Mouse (Mus musculus): ENCODE measurements around the gene Inhbc.
"Not testable (repeated sequence)": the region's sequence is repeated elsewhere in the genome, so short reads cannot be mapped to it uniquely, and the experiment has no call there.

Inhbc gene

DNA sequence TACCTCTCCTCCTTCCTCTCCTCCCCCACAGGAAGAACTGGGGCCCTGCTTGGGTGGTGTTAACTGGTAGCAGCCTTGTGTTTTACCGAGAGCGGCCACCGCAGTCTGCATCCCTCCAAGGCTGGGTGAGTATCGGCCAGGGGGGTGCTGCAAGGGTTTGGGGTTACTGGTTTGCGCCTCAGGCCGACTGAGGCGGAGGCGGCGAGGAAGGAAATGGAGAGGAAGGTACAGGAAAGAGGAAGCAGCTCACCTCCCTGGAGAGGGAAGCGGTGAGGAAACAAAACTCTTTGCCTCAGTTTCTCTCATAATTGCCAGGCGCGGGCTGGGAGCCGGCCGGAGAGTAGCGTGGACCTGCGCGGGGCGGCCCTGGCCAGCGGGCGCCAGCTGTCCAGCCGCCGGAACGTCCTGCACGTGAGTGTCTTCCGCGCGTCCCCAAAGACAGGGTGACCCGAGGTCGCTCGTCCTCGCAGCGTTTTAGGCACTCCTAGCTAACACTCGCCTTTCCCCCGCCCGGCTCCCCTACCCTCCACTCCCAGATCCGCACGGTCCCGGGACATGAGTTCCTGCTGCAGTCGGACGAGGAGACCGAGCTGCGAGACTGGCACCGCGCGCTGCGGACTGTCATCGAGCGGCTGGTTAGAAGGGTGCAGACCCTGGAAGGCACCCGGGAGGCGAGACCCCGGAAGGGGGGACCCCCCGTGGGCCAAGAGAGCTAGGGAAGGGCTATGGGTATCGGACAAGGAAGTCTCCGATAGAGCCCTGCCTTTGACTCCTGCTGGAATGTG, 44.0 kb downstream of the Inhbc start:
- DNase-seq (ENCODE audit: extremely low spot score) = peak; percentile 52

DNA sequence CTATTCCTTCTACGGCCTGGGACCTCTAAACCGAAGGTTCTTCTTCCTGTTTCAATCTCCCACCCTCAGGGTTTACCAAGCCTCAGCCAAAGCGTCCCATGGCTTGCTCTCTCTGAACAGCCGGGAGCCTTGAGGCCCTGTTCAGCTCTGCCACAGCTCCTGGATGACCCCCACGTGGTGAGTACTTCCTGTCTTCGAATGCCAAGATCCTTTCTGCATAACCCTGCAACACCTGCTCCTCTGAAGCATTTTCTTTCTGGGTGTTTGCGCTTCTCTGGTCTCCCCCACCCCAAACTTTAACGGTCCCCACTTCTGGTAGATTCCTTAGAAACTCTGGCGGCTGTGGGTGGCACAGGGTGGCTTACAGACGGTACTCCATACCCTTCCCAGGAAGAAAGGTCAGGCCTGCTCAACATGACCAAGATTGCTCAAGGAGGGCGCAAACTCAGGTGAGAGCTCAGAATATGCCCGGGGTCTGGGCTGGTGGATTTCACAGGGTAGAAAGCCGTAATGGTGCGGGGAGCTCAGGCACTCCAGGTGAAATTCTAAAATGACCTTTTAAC, 44.7 kb downstream of the Inhbc start:
- no peak for DNase-seq (ENCODE audit: extremely low spot score)

DNA sequence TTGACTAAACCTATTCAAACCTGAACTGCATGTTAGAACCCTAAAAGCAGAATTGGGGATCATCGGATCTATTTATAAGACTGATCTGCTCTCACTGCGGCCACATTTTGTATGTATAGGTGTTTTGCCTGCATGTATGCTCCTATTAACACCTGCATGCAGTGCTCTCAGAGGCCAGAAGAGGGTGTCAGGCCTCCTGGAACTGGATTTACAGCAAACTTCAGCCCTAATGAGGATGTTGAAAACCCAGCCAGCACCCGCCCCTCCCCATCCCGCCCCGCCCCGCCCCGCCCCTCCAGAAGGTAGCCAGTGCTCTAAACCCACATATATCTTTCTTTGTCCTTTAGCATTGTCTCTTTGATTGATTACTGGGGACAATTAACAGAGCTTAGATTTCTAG, 45.7 kb downstream of the Inhbc start:
- DNase-seq (ENCODE audit: extremely low spot score) = peak; percentile 67

DNA sequence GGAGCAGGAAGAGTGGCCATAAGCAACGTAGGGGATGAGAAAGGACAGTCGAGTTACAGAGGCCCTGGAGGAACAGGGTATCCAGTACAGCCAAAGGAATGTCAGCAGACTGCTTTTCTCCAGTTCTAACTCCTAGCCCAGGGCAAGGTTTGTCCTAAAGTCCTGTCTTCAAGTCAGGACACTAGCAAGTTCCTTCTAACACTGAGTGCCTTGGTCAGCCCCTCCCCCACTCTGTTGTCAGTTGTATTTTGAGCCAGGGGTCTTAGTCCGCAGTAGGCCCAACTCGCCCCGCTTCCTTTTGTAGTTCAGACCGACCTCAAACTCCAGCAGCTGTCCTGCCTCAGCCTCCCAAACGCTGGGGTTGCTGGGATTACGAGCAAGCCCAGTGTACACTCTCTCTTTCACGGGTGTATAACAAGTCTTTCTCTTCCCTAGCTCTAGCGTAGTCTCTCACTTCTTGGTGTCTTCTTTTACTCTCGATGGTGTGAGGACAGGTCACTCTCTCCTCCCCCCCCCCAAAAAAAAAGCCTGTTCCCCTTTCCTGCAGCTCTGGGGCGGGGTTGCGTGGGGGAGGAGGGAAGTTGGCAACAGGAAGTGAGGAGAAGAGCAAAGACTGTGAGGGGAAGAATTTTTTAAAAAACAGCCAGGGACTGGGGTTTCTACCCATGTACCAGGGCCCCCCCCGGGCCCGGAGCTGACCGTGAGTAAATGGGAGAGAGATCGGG, 46.9 kb downstream of the Inhbc start:
- no peak for DNase-seq (ENCODE audit: extremely low spot score)

DNA sequence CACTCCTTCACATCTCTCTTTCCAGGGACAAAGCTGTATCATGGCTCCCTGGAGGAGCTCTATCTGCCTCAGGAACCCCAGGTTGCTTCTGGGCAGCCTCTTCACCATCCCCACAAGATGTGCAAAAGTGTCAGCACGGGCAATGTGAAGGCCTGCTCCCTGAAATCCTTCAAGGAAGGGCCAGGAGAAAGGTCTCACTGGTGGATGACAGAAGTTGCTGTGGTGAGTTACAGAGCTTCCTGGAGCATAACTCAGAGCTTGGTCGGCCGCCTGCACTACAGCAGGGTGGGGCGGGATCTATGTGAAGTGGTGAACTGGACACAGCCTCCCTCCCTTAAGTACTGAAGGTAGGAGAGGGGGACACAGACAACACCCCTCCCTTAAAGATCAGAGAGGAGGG, 47.6 kb downstream of the Inhbc start:
- DNase-seq (ENCODE audit: extremely low spot score) = no peak

DNA sequence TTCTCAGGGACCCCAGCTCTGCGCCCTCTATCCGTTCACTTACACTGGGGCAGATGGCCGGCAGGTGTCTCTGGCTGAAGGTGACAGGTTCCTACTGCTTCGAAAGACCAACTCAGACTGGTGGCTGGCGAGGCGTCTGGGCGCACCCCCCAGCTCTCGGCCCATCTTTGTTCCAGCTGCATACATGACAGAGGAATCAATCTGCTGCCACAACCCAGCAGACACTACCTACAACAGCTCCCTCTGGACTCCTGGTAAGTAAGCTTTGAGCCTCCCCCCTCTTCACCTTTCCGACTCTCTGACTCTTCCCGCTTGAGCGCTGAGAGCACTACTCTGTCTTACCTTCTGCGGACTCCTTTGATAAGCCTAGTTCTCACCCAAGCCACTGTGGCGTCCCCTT, 48.1 kb downstream of the Inhbc start:
- no peak for DNase-seq (ENCODE audit: extremely low spot score)

DNA sequence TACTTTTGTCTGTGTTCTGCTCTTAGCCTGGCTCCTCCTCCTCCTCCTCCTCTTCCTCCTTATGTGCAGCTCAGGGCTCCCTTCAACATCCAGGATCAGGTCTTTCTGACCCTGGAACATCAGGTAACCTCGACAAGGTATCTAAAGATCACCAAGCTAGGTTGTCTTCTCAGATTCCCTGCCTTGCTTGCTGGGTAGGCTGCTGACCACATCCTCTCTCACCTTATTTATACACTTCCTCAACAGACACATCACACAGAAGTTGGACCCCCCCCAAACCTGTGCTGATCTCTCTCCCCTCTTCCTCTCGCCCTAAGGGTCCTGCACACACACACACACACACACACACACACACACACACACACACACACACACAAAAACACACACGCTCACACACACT, 48.6 kb downstream of the Inhbc start, which contains the start of gene Arhgap9:
Arhgap9 (plus strand) TSS at position 344 of the 400 bp plus-strand sequence.
- DNase-seq (ENCODE audit: extremely low spot score) = no peak

DNA sequence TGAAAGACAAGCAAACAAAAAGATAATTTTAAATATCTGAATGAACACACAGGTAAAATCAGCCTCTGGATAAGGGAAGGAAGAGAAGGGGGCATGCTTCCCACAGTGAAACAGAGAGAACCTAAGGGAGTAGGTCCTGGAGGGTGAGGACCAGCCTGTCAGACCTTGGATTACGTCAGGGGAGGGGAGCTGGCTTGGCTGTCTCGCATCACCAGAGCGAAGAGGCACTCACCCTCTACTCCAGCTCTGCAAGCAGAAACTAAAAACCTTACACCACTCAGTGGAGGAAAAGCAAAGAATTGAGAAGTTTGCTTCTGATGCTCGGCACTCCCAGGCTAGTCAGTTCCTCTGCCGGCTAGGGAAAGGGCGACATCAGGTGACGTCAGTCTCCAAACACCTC, 50.3 kb downstream of the Inhbc start:
- DNase-seq (ENCODE audit: extremely low spot score) = no peak

DNA sequence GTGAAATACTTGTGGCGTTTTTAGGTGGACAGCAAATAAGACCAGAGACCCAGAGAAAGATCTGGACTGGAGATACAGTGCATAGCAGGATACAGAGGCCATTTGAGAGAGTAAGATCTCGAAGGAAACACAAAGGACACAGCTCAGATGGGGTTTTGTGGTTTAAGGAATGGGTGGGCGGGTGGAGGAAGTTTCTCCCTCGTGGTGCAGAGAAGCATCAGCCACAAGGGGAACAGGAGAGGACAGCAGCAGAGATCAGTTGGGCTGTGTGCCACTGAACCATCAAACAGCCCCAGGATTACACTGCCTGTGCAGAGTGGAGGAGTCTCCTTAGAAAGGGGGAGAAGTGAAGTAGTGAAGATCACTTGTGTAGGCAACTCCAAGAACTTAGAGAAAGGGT, 52.2 kb downstream of the Inhbc start:
- no peak for DNase-seq (ENCODE audit: extremely low spot score)

DNA sequence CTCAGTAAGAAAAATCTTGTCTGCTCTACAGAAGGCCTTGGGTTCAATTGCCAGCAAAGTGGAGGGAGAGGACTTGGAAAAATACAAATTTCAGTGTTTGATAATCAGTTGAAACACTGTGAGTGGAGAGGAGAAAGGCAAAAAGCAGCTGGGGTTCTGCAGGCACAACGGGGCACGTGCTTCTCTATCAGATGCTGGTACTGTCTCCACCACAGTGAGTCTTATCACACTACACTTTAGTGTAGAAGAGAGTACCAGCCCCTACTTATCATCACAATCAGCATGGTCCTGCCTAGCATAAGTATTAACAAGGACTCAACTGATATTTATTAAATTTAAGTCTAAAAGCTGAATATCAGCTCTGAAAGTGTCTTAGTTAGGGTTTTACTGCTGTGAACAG, 53.0 kb downstream of the Inhbc start:
- DNase-seq (ENCODE audit: extremely low spot score) = no peak

DNA sequence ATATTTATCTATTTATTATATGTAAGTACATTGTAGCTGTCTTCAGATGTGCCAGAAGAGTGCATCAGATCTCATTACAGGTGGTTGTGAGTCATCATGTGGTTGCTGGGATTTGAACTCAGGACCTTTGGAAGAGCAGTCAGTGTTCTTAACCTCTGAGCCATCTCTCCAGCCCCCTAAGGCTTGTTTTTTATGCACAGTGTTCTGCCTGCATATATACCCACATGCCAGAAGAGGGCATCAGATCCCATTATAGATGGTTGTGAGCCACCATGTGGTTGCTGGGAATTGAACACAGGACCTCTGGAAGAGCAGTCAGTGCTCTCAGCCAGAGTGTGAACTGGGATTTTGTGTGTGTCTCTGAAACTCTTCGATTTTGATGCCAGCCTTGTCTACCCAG, 55.3 kb downstream of the Inhbc start:
- not testable (repeated sequence) for DNase-seq (ENCODE audit: extremely low spot score)

DNA sequence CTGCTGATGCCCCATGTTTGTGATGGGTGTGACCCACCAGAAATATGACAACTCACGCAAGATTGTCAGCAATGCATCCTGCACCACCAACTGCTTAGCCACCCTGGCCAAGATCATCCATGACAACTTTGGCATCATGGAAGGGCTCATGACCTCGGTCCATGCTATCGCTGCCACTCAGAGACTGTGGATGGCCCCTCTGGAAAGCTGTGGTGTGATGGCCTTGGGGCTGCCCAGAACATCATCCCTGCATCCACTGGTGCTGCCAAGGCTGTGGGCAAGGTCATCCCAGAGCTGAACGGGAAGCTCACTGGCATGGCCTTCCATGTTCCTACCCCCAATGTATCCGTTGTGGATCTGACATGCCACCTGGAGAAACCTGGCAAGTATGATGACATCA, 56.7 kb downstream of the Inhbc start:
- not testable (repeated sequence) for DNase-seq (ENCODE audit: extremely low spot score)

DNA sequence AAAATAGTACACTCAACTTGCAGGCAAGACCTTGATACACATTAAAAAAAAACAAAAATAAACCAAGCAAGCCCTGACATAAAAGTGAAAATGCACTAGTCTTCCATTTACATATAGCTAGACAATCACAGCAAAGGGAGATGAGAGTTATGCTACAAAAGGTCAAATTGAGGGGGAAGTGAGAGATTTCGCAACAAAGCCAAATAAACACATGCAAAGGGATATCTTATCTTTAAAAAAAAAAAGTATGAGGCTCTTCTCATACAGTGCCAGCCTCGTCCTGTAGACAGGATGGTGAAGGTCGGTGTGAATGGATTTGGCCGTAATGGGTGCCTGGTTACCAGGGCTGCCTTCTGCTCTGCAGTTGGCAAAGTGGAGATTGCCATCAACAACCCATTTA, 57.4 kb downstream of the Inhbc start:
- DNase-seq (ENCODE audit: extremely low spot score) = no peak

DNA sequence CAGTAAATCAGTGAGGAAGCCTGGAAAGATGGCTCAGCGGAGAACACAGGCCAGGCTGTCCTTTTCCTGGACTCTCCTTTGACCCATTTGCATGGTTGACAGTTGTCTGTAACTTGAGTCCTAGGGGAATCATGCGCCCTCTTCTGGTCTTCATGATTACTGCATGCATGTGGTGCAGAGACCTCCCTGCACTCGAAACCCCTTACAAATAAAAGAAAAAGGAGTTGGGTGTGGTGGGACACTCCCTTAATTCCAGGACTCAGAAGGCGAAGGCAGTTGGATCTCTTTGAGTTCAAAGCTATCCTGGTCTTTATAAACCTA, 57.9 kb downstream of the Inhbc start:
- DNase-seq (ENCODE audit: extremely low spot score) = peak; percentile 89

DNA sequence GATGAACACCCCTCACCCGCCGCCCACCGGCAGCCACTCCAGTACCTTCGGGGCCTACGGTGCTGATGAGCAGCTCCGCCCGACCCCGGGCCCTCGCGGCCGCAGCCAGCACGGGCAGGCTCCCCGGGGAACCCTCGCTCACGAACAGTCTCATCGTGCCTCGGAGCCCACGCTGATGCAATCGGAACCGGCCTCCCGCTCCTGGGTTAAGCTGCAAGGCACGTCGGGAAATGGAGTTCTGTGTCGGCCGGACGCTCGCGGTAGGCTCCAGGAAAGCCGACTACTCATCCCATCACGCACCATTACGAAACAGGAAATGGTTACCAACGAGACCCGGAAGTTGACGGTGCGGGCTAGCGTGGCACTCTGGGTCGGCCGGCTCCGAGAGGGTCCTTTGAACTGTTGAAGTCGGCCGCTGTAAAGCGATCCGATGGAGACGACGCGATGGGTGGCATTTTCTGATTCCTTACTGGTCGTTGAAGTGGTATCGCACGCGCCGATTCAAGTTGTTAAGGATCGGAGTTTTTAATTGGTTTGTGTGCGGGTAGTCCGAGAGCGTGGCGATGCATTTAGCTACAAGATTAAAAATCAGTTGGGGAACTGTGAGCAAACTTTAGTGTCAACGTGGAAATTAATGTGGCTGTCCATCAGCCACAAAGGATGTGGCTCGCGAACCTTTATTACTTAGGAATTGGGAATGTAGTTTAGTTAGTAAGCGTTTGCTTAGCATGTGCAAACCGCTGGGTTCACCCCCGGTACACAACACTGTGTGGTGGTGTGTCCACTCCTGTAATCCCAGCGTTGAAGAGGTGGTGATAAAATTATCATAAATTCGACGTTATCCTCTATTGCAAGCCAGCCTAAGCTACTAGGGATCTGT, 58.5 kb downstream of the Inhbc start, which contains the start of gene Mars:
Mars (minus strand) TSS at position 311 of the 880 bp plus-strand sequence.
- peak; percentile 94 for DNase-seq (ENCODE audit: extremely low spot score)

DNA sequence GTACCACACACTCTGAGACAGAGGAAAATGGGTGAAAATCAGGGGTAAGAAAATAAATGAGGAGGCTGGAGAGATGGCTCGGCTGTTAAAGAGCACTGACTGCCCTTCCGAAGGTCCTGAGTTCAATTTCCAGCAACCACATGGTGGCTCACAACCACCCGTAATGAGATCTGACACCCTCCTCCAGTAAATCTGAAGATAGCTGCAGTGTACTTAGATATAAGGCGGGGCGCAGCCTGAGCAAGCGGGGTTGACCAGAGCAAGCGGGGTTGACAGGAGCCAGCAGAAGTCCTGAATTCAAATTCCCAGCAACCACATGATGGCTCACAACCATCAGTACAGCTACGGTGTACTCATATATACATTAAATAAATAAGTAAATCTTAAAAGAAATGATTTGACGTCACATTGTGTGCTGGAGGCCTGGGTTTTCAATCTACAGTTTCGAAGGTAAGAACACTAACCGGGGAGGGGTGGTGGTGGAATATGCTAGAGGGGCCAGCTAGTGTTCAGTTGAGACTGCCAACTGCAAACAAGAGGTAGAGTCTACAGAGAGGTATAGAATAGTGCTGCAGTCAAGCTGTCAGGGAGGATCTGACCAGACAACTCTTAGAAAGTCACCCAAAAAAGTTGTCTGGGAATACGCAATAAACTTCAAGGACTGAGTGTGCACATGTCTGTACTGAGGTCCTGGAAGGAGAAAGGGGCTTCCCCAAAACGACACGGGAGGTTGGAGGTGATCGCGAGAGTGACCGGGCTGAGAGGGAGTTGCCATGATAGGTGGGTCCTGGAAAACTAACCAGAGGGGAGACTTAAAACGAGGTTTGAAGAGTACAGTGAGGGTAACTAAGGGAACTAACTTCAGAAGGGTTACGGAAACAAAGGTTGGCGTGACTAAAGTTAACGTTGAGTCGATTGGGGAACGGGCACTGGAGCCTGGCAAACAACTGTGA, 59.4 kb downstream of the Inhbc start:
- DNase-seq (ENCODE audit: extremely low spot score) = peak; percentile 66

DNA sequence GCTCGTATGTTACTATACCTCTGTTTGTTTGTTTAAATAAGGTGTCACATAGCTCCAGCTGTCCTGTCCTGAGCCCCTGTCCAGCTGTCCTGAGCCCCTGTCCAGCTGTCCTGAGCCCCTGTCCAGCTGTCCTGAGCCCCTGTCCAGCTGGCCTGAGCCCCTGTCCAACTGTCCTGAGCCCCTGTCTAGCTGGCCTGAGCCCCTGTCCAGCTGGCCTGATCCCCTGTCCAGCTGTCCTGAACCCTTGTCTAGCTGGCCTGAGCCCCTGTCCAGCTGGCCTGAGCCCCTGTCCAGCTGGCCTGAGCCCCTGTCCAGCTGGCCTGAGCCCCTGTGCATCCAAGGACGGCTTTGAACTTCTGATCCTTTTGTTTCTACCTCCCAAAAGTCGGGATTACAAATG, 61.1 kb downstream of the Inhbc start:
- not testable (repeated sequence) for DNase-seq (ENCODE audit: extremely low spot score)

Measured in embryo, embryonic 9.5 days (tissue).